Mouse (Mus musculus): ENCODE results near the gene Mrgprd. TPM values are rescaled to one million over a fixed set of nuclear protein-coding genes. Genes with fewer than 3 reads are reported as not detected.

Mrgprd gene
- not detected in 2 replicates for polyA plus RNA-seq (2015; fragmentation: Nextera tagmentation; extraction: Ambion mirVana)

DNA sequence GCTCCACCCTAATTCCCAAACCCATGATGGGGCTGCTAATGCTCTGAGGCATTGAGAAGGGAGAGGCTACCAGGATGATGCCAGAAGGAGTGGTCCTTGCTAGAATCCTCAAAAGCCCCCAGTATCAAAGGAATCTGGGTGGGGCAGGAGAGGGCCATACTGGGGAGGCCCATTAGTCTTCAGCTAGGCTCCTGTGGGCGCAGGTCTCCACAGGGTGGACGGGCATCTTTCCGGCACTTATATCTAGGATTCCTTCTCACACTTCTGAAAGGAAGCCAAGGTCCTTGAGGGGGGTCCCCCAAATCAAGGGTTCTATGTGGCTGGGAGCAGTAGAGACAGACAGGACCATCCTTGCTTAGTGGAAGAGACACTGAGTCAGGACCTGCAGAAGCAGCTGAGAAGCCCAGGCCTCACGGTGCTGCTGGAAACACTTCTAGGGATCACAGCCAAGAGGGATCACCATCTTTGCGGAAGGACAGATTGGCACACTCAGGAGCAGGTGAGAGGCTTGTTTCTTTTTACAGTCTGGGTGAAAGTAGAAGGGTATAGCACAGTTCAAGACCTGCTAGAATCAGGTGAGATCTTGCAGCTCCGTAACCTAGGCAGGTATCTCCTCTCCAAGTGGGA lies at the start of gene Mrgprd:
Gene Mrgprd (plus strand): TSS at position 51 of the 627 bp plus-strand sequence.
- Histone ChIP-seq H3K9ac (ENCODE audit: low read length) (no peak within 1 kb of the TSS), H3K27me3 (ENCODE audit: control insufficient read depth, insufficient read depth, low read length) (no peaks in the 10 kb centered on the region), H3K36me3 (ENCODE audit: control insufficient read depth, insufficient read depth, low read length) (no peaks in the 10 kb centered on the region), H3K4me3 (replicated peaks; ENCODE audit: low read length) (no peak within 1 kb of the TSS), H3K4me2 (ENCODE audit: low read depth, low read length) (no peak within 1 kb of the TSS), H3K9me3 (replicated peaks; ENCODE audit: control insufficient read depth, low read length) (no peaks in the 10 kb centered on the region), H3K27ac (ENCODE audit: low read length) (no peak within 1 kb of the TSS), H3K4me1 (ENCODE audit: control insufficient read depth, insufficient read depth, low read length) (no peaks in the 10 kb centered on the region)
- 87% methylated on average over 6 of the region's 6 CpGs for WGBS
- no peak for ATAC-seq (ENCODE audit: insufficient read depth, low FRiP score)

GRCm38 (mm10) chr7:145266011-145266410 lies 48.6 kb upstream of the Mrgprd start:
- ATAC-seq (ENCODE audit: insufficient read depth, low FRiP score) = no peak
- WGBS = 86% methylated on average over 2 of the region's 2 CpGs
- no peaks in the 10 kb centered on the region for H3K9me3 ChIP-seq (replicated peaks; ENCODE audit: control insufficient read depth, low read length)

GRCm38 (mm10) chr7:145268890-145269289 lies 45.7 kb upstream of the Mrgprd start:
- Histone ChIP-seq H3K36me3 (ENCODE audit: control insufficient read depth, insufficient read depth, low read length) (peaks cover 21% of the 10 kb centered on the region; the same call in 1 of the 2 replicates), H3K9ac (ENCODE audit: low read length) (no peak overlapping the region), H3K27ac (ENCODE audit: low read length) (no peak overlapping the region), H3K9me3 (replicated peaks; ENCODE audit: control insufficient read depth, low read length) (no peaks in the 10 kb centered on the region), H3K4me2 (ENCODE audit: low read depth, low read length) (no peak overlapping the region), H3K27me3 (ENCODE audit: control insufficient read depth, insufficient read depth, low read length) (no peaks in the 10 kb centered on the region), H3K4me3 (replicated peaks; ENCODE audit: low read length) (no peak overlapping the region), H3K4me1 (ENCODE audit: control insufficient read depth, insufficient read depth, low read length) (no peaks in the 10 kb centered on the region)
- WGBS = 69% methylated on average over 7 of the region's 7 CpGs
- peak; percentile 73 for ATAC-seq (ENCODE audit: insufficient read depth, low FRiP score)

More at GRCm38 (mm10) chr7:145266011-145266410, 48.6 kb upstream of the Mrgprd start:
- Histone ChIP-seq H3K4me3 (replicated peaks; ENCODE audit: low read length) (no peak overlapping the region), H3K4me1 (ENCODE audit: control insufficient read depth, insufficient read depth, low read length) (no peaks in the 10 kb centered on the region), H3K27me3 (ENCODE audit: control insufficient read depth, insufficient read depth, low read length) (no peaks in the 10 kb centered on the region), H3K27ac (ENCODE audit: low read length) (no peak overlapping the region), H3K36me3 (ENCODE audit: control insufficient read depth, insufficient read depth, low read length) (peaks cover 11% of the 10 kb centered on the region; the same call in 1 of the 2 replicates), H3K9ac (ENCODE audit: low read length) (no peak overlapping the region), H3K4me2 (ENCODE audit: low read depth, low read length) (no peak overlapping the region)

- 88% methylated on average over 5 of the region's 5 CpGs for WGBS
- no peaks in the 10 kb centered on the region for H3K9me3 ChIP-seq (replicated peaks; ENCODE audit: control insufficient read depth, low read length)
- H3K4me3 ChIP-seq (replicated peaks; ENCODE audit: low read length) = no peak overlapping the region
- H3K4me1 ChIP-seq (ENCODE audit: control insufficient read depth, insufficient read depth, low read length) = no peaks in the 10 kb centered on the region
- no peak for ATAC-seq (ENCODE audit: insufficient read depth, low FRiP score)
- H3K9ac ChIP-seq (ENCODE audit: low read length) = no peak overlapping the region
- no peak overlapping the region for H3K27ac ChIP-seq (ENCODE audit: low read length)
- H3K4me2 ChIP-seq (ENCODE audit: low read depth, low read length) = no peak overlapping the region
- peaks cover 25% of the 10 kb centered on the region; the same call in 1 of the 2 replicates for H3K36me3 ChIP-seq (ENCODE audit: control insufficient read depth, insufficient read depth, low read length)
- H3K27me3 ChIP-seq (ENCODE audit: control insufficient read depth, insufficient read depth, low read length) = no peaks in the 10 kb centered on the region
These were observed 43.7 kb upstream of the Mrgprd start for GRCm38 (mm10) chr7:145270955-145271354.

- no peak overlapping the region for H3K4me2 ChIP-seq (ENCODE audit: low read depth, low read length)
- no peak overlapping the region for H3K9ac ChIP-seq (ENCODE audit: low read length)
- ATAC-seq (ENCODE audit: insufficient read depth, low FRiP score) = no peak
- H3K9me3 ChIP-seq (replicated peaks; ENCODE audit: control insufficient read depth, low read length) = no peaks in the 10 kb centered on the region
- no peaks in the 10 kb centered on the region for H3K4me1 ChIP-seq (ENCODE audit: control insufficient read depth, insufficient read depth, low read length)
- no peak overlapping the region for H3K27ac ChIP-seq (ENCODE audit: low read length)
- H3K36me3 ChIP-seq (ENCODE audit: control insufficient read depth, insufficient read depth, low read length) = peaks cover 14% of the 10 kb centered on the region; the same call in 1 of the 2 replicates
- 82% methylated on average over 3 of the region's 3 CpGs for WGBS
- H3K27me3 ChIP-seq (ENCODE audit: control insufficient read depth, insufficient read depth, low read length) = no peaks in the 10 kb centered on the region
- no peak overlapping the region for H3K4me3 ChIP-seq (replicated peaks; ENCODE audit: low read length)
These were observed 39.1 kb upstream of the Mrgprd start for GRCm38 (mm10) chr7:145275488-145275887.

- no peak overlapping the region for H3K9ac ChIP-seq (ENCODE audit: low read length)
- no peaks in the 10 kb centered on the region for H3K36me3 ChIP-seq (ENCODE audit: control insufficient read depth, insufficient read depth, low read length)
- no peak overlapping the region for H3K4me3 ChIP-seq (replicated peaks; ENCODE audit: low read length)
- 80% methylated on average over 4 of the region's 4 CpGs for WGBS
- no peak overlapping the region for H3K4me2 ChIP-seq (ENCODE audit: low read depth, low read length)
- no peaks in the 10 kb centered on the region for H3K9me3 ChIP-seq (replicated peaks; ENCODE audit: control insufficient read depth, low read length)
- H3K27me3 ChIP-seq (ENCODE audit: control insufficient read depth, insufficient read depth, low read length) = no peaks in the 10 kb centered on the region
- peaks cover 22% of the 10 kb centered on the region for H3K4me1 ChIP-seq (ENCODE audit: control insufficient read depth, insufficient read depth, low read length)
- no peak for ATAC-seq (ENCODE audit: insufficient read depth, low FRiP score)
- no peak overlapping the region for H3K27ac ChIP-seq (ENCODE audit: low read length)
These were observed 33.2 kb upstream of the Mrgprd start for GRCm38 (mm10) chr7:145281396-145281795.

GRCm38 (mm10) chr7:145283041-145283440 lies 31.6 kb upstream of the Mrgprd start:
- H3K9me3 ChIP-seq (replicated peaks; ENCODE audit: control insufficient read depth, low read length) = no peaks in the 10 kb centered on the region
- 0 out of 2 replicates have a peak, but pooled peaks have one; percentile 19 for ATAC-seq (ENCODE audit: insufficient read depth, low FRiP score)
- H3K9ac ChIP-seq (ENCODE audit: low read length) = peak overlapping the region; percentile 68
- WGBS = 46% methylated on average over 4 of the region's 4 CpGs
- H3K27ac ChIP-seq (ENCODE audit: low read length) = peak overlapping the region; percentile 22; the same call in 1 of the 2 replicates
- H3K4me2 ChIP-seq (ENCODE audit: low read depth, low read length) = peak overlapping the region; percentile 68
- no peaks in the 10 kb centered on the region for H3K36me3 ChIP-seq (ENCODE audit: control insufficient read depth, insufficient read depth, low read length)
- peak overlapping the region; percentile 63 for H3K4me3 ChIP-seq (replicated peaks; ENCODE audit: low read length)
- peaks cover 22% of the 10 kb centered on the region for H3K4me1 ChIP-seq (ENCODE audit: control insufficient read depth, insufficient read depth, low read length)
- no peaks in the 10 kb centered on the region for H3K27me3 ChIP-seq (ENCODE audit: control insufficient read depth, insufficient read depth, low read length)

GRCm38 (mm10) chr7:145283487-145284187 lies 31.0 kb upstream of the Mrgprd start, which contains the start of gene Tpcn2:
Gene Tpcn2, minus strand, starts transcription at chr7:145284011.
- Histone ChIP-seq H3K4me2 (ENCODE audit: low read depth, low read length) (peak within 1 kb of the TSS; percentile 68), H3K9ac (ENCODE audit: low read length) (peak within 1 kb of the TSS; percentile 68), H3K27me3 (ENCODE audit: control insufficient read depth, insufficient read depth, low read length) (no peaks in the 10 kb centered on the region), H3K4me3 (replicated peaks; ENCODE audit: low read length) (peak within 1 kb of the TSS; percentile 63), H3K9me3 (replicated peaks; ENCODE audit: control insufficient read depth, low read length) (no peaks in the 10 kb centered on the region), H3K4me1 (ENCODE audit: control insufficient read depth, insufficient read depth, low read length) (peaks cover 22% of the 10 kb centered on the region), H3K36me3 (ENCODE audit: control insufficient read depth, insufficient read depth, low read length) (no peaks in the 10 kb centered on the region), H3K27ac (ENCODE audit: low read length) (peak within 1 kb of the TSS; percentile 22)
- WGBS = 3% methylated on average over 18 of the region's 18 CpGs
- ATAC-seq (ENCODE audit: insufficient read depth, low FRiP score) = peak; percentile 96

- Histone ChIP-seq H3K36me3 (ENCODE audit: control insufficient read depth, insufficient read depth, low read length) (no peaks in the 10 kb centered on the region), H3K4me3 (replicated peaks; ENCODE audit: low read length) (peak overlapping the region; percentile 63; the same call in 1 of the 2 replicates), H3K4me1 (ENCODE audit: control insufficient read depth, insufficient read depth, low read length) (peaks cover 22% of the 10 kb centered on the region), H3K4me2 (ENCODE audit: low read depth, low read length) (peak overlapping the region; percentile 68), H3K27ac (ENCODE audit: low read length) (no peak overlapping the region), H3K9me3 (replicated peaks; ENCODE audit: control insufficient read depth, low read length) (no peaks in the 10 kb centered on the region), H3K9ac (ENCODE audit: low read length) (no peak overlapping the region; the same call in 1 of the 2 replicates), H3K27me3 (ENCODE audit: control insufficient read depth, insufficient read depth, low read length) (no peaks in the 10 kb centered on the region)
- 29% methylated on average over 3 of the region's 3 CpGs for WGBS
- 0 out of 2 replicates have a peak, but pooled peaks have one; percentile 5 for ATAC-seq (ENCODE audit: insufficient read depth, low FRiP score)
These were observed 30.3 kb upstream of the Mrgprd start for GRCm38 (mm10) chr7:145284293-145284692.

All from stomach, embryonic 16.5 days (tissue).